Mouse (Mus musculus) limb, embryonic 11.5 days (tissue): ENCODE measurements around the gene Elob. TPM values are rescaled to one million over a fixed set of nuclear protein-coding genes. Genes with fewer than 3 reads are reported as not detected.

Source experiments
- ATAC-seq: fragments of 200-750 bp; cut with Nextera tagmentation; 2 replicates; pipeline ENCODE4 v1.8.0; 2017; ENCODE audit warnings: low read depth; ENCODE audit not compliant: insufficient number of reproducible peaks, low FRiP score, low TSS enrichment
- DNase-seq: peaks from one replicate; pipeline ENCODE4 v3.0.0-alpha.2; 2015; ENCODE audit warnings: low spot score
- H3K27ac ChIP-seq: fragments of 300-500 bp; sonication (generic); replicated peaks from 2 replicates; pipeline ENCODE4 v1.5.1; 2014; ENCODE audit warnings: low read depth, mild to moderate bottlenecking, low read length
- H3K27me3 ChIP-seq: fragments of 300-500 bp; sonication (generic); 2 replicates; pipeline ENCODE4 v1.6.1; 2014; ENCODE audit warnings: mild to moderate bottlenecking, low read length, mixed read lengths; ENCODE audit not compliant: control insufficient read depth, insufficient read depth
- H3K36me3 ChIP-seq: fragments of 300-500 bp; sonication (generic); 2 replicates; pipeline ENCODE4 v1.6.1; 2014; ENCODE audit warnings: mild to moderate bottlenecking, low read length, moderate library complexity, mixed read lengths; ENCODE audit not compliant: control insufficient read depth, insufficient read depth
- H3K4me1 ChIP-seq: fragments of 300-500 bp; sonication (generic); 2 replicates; pipeline ENCODE4 v1.6.1; 2014; ENCODE audit warnings: low read length, mixed read lengths; ENCODE audit not compliant: control insufficient read depth, insufficient read depth
- H3K4me2 ChIP-seq: fragments of 300-500 bp; sonication (generic); 2 replicates; pipeline ENCODE4 v1.6.1; 2014; ENCODE audit warnings: low read depth, mild to moderate bottlenecking, moderate library complexity; ENCODE audit not compliant: severe bottlenecking
- H3K4me3 ChIP-seq: fragments of 300-500 bp; sonication (generic); 2 replicates; pipeline ENCODE4 v1.5.1; 2014; ENCODE audit warnings: low read depth, low read length
- H3K9ac ChIP-seq: fragments of 300-500 bp; sonication (generic); 2 replicates; pipeline ENCODE4 v1.6.1; 2014; ENCODE audit warnings: mild to moderate bottlenecking, low read length
- H3K9me3 ChIP-seq: fragments of 300-500 bp; sonication (generic); 2 replicates; pipeline ENCODE4 v1.6.1; 2016; ENCODE audit warnings: low read length; ENCODE audit not compliant: control insufficient read depth
- WGBS: fragments of 180-500 bp; shearing (Covaris S2); extraction: QIAGEN DNeasy Blood & Tissue Kit; methylation state at CpG from one replicate; pipeline ENCODE4 v1.1.7; 2014; 5-methylcytosine and 5-hydroxymethylcytosine counted together
- polyA plus RNA-seq: library from polyadenylated mRNA; unstranded; fragments of >200 nt; fragmentation: Nextera tagmentation; extraction: Ambion mirVana; gene quantifications from 2 replicates; pipeline ENCODE4 v1.2.1, GENCODE M21; 2014

The Elob gene
- polyA plus RNA-seq, 1 experiment from 2014 or later: 1,167 TPM

- DNase-seq (no peak), ATAC-seq (no peak)
- no peak overlapping the region for H3K4me3 ChIP-seq
- H3K9me3 ChIP-seq: no peaks in the 10 kb centered on the region
- no peaks in the 10 kb centered on the region for H3K27me3 ChIP-seq
- H3K27ac ChIP-seq: no peak overlapping the region
- no peaks in the 10 kb centered on the region for H3K4me1 ChIP-seq
- 82% methylated on average over 6 of the region's 6 CpGs for WGBS
- H3K9ac ChIP-seq: no peak overlapping the region
- H3K36me3 ChIP-seq: no peaks in the 10 kb centered on the region
- H3K4me2 ChIP-seq: no peak overlapping the region
These were observed 28.3 kb upstream of the Elob start for GRCm38 (mm10) chr17:23857193-23857592.

DNA sequence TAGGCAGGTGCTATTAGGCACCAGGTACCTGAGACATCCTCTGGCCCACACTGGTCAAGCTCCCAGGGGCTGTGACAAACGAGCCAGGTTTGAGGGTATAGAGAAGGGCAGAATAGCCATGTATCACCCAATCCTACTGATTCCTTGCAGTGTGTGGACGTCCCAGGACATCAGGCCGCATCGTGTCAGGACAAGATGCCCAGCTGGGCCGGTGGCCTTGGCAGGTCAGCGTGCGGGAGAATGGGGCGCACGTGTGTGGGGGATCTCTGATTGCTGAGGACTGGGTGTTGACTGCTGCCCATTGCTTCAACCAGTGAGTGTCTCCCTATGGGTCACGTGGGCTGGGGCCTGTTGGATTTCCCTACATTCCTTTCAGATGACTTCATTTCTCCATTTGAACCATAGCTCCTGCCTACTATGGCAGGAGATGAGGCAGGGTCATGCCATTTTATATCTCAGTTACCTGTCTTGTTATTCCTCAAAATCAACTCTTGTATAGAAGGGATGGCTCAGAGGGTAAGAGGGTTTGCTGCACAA lies 25.4 kb upstream of the Elob start:
- H3K4me3 ChIP-seq: no peak overlapping the region
- DNase-seq (no peak), ATAC-seq (no peak)
- H3K4me2 ChIP-seq: no peak overlapping the region
- H3K9ac ChIP-seq: no peak overlapping the region
- H3K4me1 ChIP-seq: no peaks in the 10 kb centered on the region
- no peaks in the 10 kb centered on the region for H3K36me3 ChIP-seq
- 90% methylated on average over 10 of the region's 10 CpGs for WGBS
- no peak overlapping the region for H3K27ac ChIP-seq
- no peaks in the 10 kb centered on the region for H3K27me3 ChIP-seq
- H3K9me3 ChIP-seq: no peaks in the 10 kb centered on the region

DNA sequence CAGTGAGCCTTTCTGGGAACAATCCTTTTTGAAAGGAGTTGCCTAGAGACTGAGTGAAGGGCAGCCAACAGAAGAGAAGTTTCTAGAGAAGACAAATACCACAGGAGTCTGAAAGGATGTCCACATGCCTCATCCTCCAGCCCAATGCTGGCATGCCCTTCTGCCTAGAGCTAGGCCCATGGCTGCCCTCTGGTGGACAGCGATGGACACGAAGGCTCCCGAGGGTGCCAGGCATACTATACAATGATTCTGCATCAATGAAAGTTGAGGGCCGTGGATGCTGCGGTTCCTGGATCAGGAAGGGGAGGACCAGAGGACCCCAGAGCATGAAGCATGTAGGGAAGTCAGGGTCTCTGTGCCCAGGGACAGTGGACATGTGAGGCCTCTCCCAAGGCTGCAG lies 24.4 kb upstream of the Elob start:
- H3K27ac ChIP-seq: no peak overlapping the region
- peak; percentile 64 for DNase-seq
- no peak overlapping the region for H3K4me3 ChIP-seq
- no peaks in the 10 kb centered on the region for H3K4me1 ChIP-seq
- H3K9me3 ChIP-seq: no peaks in the 10 kb centered on the region
- WGBS: 38% methylated on average over 5 of the region's 5 CpGs
- H3K36me3 ChIP-seq: no peaks in the 10 kb centered on the region
- H3K27me3 ChIP-seq: no peaks in the 10 kb centered on the region
- H3K9ac ChIP-seq: no peak overlapping the region
- H3K4me2 ChIP-seq: no peak overlapping the region
- no peak for ATAC-seq

DNA sequence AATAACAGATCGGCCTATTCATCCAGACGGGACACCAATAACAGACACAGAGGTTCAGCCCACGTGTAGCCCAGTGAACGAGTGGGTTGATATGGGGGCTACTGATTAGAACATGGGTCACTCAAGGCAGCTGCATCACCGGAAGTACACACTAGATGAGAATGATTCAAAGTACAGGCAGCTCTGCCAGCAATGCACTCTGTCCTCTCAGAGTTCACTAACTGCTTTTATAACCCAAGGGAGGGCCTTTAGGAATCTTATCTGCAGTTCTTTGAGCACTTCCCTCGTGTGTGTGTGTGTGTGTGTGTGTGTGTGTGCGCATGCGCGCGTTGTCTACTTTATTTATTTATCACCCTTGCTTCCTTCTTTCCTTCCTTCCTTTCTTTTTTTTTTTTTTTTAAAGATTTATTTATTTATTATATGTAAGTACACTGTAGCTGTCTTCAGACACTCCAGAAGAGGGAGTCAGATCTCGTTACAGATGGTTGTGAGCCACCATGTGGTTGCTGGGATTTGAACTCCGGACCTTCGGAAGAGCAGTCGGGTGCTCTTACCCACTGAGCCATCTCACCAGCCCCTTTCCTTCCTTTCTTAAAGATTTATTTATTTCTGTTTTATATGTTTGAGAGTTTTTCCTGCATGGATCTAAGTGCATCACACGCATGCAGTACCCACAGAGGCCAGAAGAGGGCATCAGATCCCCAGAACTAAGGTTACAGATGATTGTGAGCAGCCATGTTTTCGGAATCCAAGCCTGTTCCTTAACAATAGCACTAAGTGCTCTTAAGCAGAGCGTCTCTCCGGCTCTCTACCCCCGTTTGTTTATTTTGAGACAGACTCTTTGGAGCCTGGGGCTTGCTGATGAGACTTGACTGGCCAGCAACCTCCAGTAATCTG lies 22.2 kb upstream of the Elob start:
- ATAC-seq: no peak

GRCm38 (mm10) chr17:23850028-23850427 lies 21.1 kb upstream of the Elob start:
- WGBS: 59% methylated on average over 2 of the region's 2 CpGs

More for the DNA sequence above, 22.2 kb upstream of the Elob start:
- DNase-seq: peak; percentile 87
- Histone ChIP-seq H3K9ac (no peak overlapping the region), H3K4me2 (no peak overlapping the region), H3K9me3 (no peaks in the 10 kb centered on the region), H3K36me3 (no peaks in the 10 kb centered on the region), H3K27me3 (no peaks in the 10 kb centered on the region), H3K4me1 (no peaks in the 10 kb centered on the region), H3K4me3 (no peak overlapping the region), H3K27ac (no peak overlapping the region)
- WGBS: 64% methylated on average over 18 of the region's 19 CpGs

GRCm38 (mm10) chr17:23843812-23844273 lies 14.9 kb upstream of the Elob start, which contains the start of the genes Prss32 and Prss41:
Prss32 (plus strand) TSS chr17:23843855.
Prss41 (minus strand) TSS chr17:23844172.
- no peak; the same call in 1 of the 2 replicates for ATAC-seq
- Histone ChIP-seq H3K9me3 (no peaks in the 10 kb centered on the region), H3K36me3 (no peaks in the 10 kb centered on the region), H3K4me3 (peak within 1 kb of the TSS; percentile 5; the same call in 1 of the 2 replicates), H3K9ac (no peak within 1 kb of the TSS), H3K27ac (no peak within 1 kb of the TSS), H3K4me2 (peak within 1 kb of the TSS; percentile 29; the same call in 1 of the 2 replicates), H3K27me3 (no peaks in the 10 kb centered on the region), H3K4me1 (no peaks in the 10 kb centered on the region)
- DNase-seq: peak; percentile 81
- 16% methylated on average over 19 of the region's 19 CpGs for WGBS

More at GRCm38 (mm10) chr17:23850028-23850427, 21.1 kb upstream of the Elob start:
- no peaks in the 10 kb centered on the region for H3K9me3 ChIP-seq
- no peaks in the 10 kb centered on the region for H3K27me3 ChIP-seq
- H3K27ac ChIP-seq: no peak overlapping the region
- no peak overlapping the region for H3K9ac ChIP-seq
- no peaks in the 10 kb centered on the region for H3K36me3 ChIP-seq
- H3K4me2 ChIP-seq: no peak overlapping the region
- no peak for DNase-seq
- no peaks in the 10 kb centered on the region for H3K4me1 ChIP-seq
- H3K4me3 ChIP-seq: no peak overlapping the region
- no peak for ATAC-seq

- no peaks in the 10 kb centered on the region for H3K27me3 ChIP-seq
- WGBS: 45% methylated on average over 23 of the region's 23 CpGs
- no peak overlapping the region for H3K27ac ChIP-seq
- no peaks in the 10 kb centered on the region for H3K36me3 ChIP-seq
- no peak for ATAC-seq
- H3K4me3 ChIP-seq: peak overlapping the region; percentile 5; the same call in 1 of the 2 replicates
- H3K4me2 ChIP-seq: peak overlapping the region; percentile 29; the same call in 1 of the 2 replicates
- peak; percentile 42 for DNase-seq
- H3K9ac ChIP-seq: no peak overlapping the region
- H3K9me3 ChIP-seq: no peaks in the 10 kb centered on the region; the same call in 1 of the 2 replicates
- no peaks in the 10 kb centered on the region for H3K4me1 ChIP-seq
These were observed 14.3 kb upstream of the Elob start for GRCm38 (mm10) chr17:23843141-23843811.

DNA sequence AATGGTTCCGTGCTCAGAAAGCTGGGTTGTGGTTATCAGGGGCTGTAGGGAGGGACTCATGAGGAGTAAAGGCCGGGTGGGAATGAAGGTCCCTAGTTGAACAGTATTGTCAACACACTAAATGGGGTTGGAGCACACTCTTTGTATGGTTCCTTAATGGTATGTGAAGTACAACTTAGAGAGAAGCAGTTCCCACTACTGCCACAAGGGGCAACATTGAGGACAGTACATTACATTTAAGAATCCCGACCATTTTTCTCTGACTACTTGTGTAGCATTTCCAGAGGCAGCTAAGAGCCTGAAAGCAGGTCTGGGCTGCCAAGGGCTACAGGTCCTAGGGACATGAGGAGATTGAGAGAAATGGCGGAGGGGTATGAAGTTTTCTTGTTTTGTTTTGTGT lies 12.2 kb upstream of the Elob start:
- H3K36me3 ChIP-seq: no peaks in the 10 kb centered on the region
- 34% methylated on average over 4 of the region's 4 CpGs for WGBS
- no peak overlapping the region for H3K27ac ChIP-seq
- H3K4me3 ChIP-seq: no peak overlapping the region
- ATAC-seq (no peak), DNase-seq (peak; percentile 77)
- no peaks in the 10 kb centered on the region; the same call in 1 of the 2 replicates for H3K9me3 ChIP-seq
- no peaks in the 10 kb centered on the region for H3K4me1 ChIP-seq
- H3K27me3 ChIP-seq: no peaks in the 10 kb centered on the region
- H3K9ac ChIP-seq: no peak overlapping the region
- no peak overlapping the region for H3K4me2 ChIP-seq
